Mouse (Mus musculus) left cerebral cortex, postnatal 14 days (tissue): Measurements from ENCODE around the gene Zfp128. TPM values are rescaled to one million over a fixed set of nuclear protein-coding genes. Genes with fewer than 3 reads are reported as not detected.
A peak's percentile ranks its signal among the peaks of the same experiment; 100 is the strongest.
"Not testable (repeated sequence)": the region's sequence is repeated elsewhere in the genome, so short reads cannot be mapped to it uniquely, and the experiment has no call there.

Source experiments
- DNase-seq, 2 experiments: peaks; one replicate each; pipeline ENCODE4 v3.0.0; 2021 to 2022; ENCODE audit warnings: low spot score in 2 of 2, mixed read lengths in 1 of 2
- intact Hi-C: fragments of 180-260 bp; cut with DNase I; formaldehyde crosslinking; loops from one replicate; pipeline ENCODE4 v1.15.1; 2025
- long read RNA-seq, 2 experiments: library from polyadenylated mRNA; stranded (forward); transcript quantifications; one replicate each; pipeline ENCODE4 v2.0.0; 2021
- total RNA-seq, 2 experiments: library from RNA; stranded (reverse); gene quantifications; 2 replicates each; pipeline ENCODE4 v1.2.3; 2021

Gene Zfp128
- total RNA-seq = 1 to 10 TPM; 7.1 to 7.4 TPM
- long read RNA-seq, experiment 1, transcript Zfp128-202 (4 exons, 3,834 nt) = major isoform, 5 of 8 reads
- long read RNA-seq, experiment 1, partial matches to known transcripts = 0 of 8 reads
- long read RNA-seq, experiment 1, other reads (novel, unspliced or antisense) = 3 of 8 reads
- long read RNA-seq, experiment 2, transcript Zfp128-202 (4 exons, 3,834 nt) = major isoform, 5 of 6 reads
- long read RNA-seq, experiment 2, partial matches to known transcripts = 0 of 6 reads
- long read RNA-seq, experiment 2, other reads (novel, unspliced or antisense) = 1 of 6 reads

DNA sequence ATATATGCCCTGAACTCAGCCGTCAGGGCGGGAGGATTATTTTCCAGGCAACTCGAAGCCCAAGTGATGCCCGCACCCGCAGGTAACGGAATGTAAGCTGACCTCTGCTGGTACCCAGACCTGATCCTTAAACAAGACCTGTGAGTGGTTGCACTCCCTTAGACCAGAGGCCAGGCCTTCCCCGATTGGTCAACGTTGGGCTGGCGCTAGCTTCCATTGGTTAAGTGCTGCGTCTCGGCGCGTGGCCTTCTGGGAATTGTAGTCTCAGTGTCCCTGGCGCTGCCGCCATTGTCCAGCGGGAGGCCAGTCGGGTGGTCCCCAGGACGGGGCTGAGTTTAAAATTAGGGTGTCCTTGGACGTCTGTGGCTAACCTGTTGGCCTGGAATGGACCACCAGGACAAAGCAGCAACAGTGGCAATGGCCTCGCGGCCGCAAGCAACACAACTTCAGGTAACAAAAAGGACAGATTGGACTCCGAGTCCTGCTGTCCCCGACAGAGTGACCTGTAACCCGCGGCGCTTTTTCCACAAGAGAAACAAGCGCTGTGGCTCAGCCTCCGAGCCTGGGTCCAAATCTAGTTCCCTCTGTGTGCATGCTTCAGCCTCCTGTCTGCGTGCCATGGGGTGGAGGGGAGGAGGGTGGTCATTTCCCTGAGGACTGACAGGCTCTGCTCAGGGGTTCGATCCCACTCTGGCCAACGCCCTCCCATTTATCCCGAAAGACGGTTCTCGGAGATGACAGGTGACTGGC, at the start of gene Zfp128:
Gene Zfp128 (plus strand): TSS at position 267 of the 750 bp plus-strand sequence.
- intact Hi-C loops = no loop called here
- peak; percentile 95 to 97 for DNase-seq

DNA sequence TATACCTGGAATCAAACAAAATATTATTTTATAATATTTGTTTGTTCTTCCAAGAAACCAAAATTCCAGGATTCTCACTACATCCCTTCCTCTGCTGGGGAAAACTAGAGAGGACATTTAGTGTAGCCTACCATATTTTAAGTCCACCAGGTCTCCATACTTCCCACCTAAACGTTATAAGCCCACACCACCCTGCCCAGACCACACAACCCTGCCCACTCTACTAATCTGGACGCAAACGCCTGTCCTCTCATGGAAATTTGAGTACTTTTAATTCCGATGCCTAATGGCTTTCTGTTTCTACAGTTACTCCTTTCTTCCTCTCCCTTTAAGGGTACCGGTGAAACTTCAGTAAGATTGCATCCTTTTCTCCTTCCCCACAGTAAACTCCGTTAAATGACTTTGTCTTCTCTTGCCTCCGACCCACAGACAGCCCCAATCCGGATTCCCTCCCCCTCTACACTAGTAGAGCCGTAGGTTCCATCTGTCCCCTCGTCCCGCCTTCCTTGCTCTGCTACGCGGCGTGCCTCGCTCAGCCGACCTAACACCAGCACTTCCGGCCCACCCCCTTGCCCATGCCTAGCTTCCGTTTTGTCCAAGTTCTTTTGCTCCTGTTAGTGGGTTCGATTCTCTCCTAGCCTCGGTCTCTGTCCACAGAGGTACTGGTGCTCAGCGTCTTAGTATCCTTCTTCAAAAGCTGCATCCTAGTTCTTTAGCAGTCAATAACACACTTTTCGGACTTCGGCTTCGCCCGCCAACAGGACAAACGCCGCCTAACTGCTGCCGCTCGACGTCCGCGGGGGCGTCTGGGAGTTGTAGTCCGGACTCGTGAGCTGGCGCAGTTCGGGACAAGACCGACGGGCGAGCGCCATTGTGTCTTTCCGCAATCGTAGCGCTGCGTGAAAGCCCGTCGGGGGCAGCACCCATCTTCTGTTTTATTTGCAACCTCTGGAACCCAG, 46.5 kb upstream of the Zfp128 start, which contains the start of gene Zfp110:
Gene Zfp110 (plus strand): TSS at position 600 of the 959 bp plus-strand sequence.
- intact Hi-C loops = no loop called here
- DNase-seq = peak; percentile 80 to 84

DNA sequence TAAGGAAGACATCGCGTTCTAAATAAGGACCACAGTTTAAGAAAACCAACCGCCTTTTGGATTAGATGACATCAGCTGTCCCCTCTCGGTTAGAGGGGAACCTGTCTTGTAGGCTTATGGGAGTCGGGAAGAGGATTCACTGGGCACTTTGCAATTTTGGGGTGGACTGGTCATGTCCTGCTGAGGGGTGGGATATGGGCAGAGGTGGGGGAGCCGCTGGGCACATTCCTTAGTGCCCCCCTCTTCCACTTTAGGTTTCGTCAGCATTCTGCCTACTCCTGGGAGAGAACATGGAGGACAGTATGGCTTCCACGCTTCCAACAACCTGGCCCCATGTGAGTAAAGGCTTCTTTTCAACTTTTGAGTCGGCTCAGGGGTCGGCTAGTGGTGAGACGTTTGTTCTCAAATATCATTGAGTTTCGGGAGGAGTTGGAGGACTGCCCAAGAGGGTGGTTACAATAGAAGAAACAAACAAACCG, 45.7 kb upstream of the Zfp128 start:
- DNase-seq = peak; percentile 8 to 10
- intact Hi-C loops = no loop called here

- no peak for DNase-seq
- intact Hi-C loops = no loop called here
Measured at GRCm38 (mm10) chr7:12835779-12836178, 45.2 kb upstream of the Zfp128 start.

- no peak for DNase-seq
- intact Hi-C loops = no loop called here
Measured at GRCm38 (mm10) chr7:12874301-12874700, 6.7 kb upstream of the Zfp128 start.

GRCm38 (mm10) chr7:12880036-12880435, 941 bp upstream of the Zfp128 start:
- intact Hi-C loops = no loop called here
- no peak for DNase-seq

DNA sequence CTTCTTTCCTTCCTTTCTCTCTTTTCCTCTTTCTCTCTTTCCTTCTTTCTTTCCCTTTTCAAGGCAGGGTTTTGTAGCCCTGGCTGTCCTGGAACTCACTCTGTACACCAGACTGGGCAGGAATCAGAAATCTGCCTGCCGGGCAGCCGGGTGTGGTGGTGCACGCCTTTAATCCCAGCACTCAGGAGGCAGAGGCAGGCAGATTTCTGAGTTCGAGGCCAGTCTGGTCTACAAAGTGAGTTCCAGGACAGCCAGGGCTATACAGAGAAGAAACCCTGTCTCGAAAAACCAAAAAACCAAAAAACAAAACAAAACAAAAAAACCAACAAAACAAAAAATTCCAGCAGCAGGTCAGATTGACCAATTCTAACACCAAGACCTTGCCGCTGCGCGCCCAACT, 480 bp upstream of the Zfp128 start:
- intact Hi-C loops, DNase-seq: not testable (repeated sequence)

DNA sequence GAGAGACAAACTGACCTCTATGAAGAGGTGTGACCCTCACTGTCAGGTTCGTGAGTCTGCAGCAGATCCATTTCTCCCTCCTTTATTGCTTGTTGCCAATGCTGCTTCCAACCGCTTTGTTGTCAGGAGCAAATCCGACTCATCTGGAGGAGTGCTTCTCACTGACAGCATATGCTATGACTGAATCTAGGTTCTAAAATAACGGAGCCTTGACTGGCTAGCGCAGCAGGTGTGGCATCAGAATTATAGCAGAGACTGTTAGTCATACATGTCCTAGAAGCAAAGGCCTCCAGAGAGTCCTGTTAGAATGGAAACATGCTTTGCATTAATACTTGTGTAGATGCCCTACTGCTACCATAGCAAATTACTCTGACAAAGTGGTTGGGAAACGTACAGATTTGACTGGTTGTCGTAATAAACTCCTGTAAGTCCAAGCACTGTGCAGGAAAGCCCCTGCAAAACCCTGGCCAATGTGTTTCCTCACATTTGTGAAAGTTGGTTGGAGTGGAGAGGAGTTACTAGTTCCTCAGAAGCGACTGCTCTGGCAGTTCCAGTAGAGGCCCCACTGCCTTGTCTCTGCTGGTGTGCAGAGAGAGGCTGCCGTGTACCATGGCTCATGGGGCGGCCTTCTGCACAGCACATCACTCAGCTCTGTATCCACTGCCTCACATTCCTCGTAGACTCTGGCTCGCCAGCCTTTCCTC, 5.7 kb downstream of the Zfp128 start:
- DNase-seq = peak in 1 of 2 experiments; percentile 28
- intact Hi-C loops = no loop called here

DNA sequence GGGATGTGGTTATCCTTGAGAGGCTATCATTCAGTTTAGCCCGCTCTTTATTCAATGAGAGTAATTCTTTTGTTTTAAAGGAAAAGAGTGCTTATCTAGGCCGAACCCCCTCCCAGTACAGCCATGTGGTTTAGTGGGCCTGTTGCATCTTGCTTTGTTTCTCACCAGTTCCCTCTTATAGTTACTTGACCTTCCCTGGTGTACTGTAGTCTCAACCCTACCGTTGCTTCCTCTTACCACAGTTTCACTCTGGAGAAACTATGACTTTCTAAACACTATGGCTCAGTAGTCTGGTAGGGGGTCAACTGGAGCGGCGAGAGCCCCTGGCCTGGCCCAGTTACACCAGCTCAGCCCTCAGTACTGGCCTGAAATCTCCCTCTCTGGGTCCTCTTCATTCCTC, 6.6 kb downstream of the Zfp128 start:
- intact Hi-C loops = no loop called here
- DNase-seq = no peak

- DNase-seq = no peak
- intact Hi-C loops = no loop called here
Measured at GRCm38 (mm10) chr7:12890928-12891327, 10.0 kb downstream of the Zfp128 start.

- intact Hi-C loops = no loop called here
- no peak for DNase-seq
Measured at GRCm38 (mm10) chr7:12891334-12891733, 10.4 kb downstream of the Zfp128 start.

GRCm38 (mm10) chr7:12897655-12898410, 16.9 kb downstream of the Zfp128 start, which contains the start of gene Zscan22:
Gene Zscan22, plus strand, starts transcription at chr7:12897815.
- intact Hi-C loops = no loop called here
- DNase-seq = peak; percentile 95 to 97

DNA sequence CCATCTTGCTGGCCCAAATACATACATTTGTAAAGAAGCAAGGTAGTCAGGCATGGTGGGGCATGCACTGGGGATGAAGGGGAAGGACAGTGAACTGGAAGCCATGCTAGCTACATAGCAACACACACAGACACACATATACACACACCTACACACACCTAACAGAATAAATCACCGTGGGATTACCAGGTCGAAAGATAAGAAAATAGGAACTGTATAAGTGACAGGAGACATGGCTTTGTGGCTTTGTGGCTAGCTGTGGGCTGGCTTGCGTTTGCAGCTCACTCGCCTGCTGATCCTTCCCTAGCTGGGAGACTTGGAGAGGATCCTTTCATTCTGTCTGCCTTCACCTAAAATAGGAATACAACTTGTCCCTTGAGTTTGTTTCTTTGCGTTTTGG, 20.5 kb downstream of the Zfp128 start:
- intact Hi-C loops = no loop called here
- DNase-seq = no peak

DNA sequence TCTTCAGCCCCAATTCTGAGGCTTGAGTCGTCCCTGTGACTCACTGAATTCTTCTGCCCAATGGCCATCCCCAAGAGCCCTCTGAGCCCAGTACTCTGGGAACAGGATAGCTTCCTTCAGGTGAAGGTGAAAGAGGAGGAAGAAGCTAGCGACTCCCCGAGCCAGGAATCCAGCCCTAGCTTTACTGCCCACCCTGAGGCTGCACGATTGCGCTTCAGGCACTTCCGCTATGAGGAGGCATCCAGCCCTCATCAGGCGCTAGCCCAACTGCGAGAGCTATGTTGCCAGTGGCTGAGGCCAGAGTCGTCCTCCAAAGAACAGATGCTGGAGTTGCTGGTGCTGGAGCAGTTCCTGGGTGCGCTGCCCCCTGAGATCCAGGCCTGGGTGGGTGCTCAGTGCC, 22.6 kb downstream of the Zfp128 start:
- intact Hi-C loops = no loop called here
- DNase-seq = no peak

GRCm38 (mm10) chr7:12905146-12905545, 24.2 kb downstream of the Zfp128 start:
- no peak for DNase-seq
- intact Hi-C loops = no loop called here

DNA sequence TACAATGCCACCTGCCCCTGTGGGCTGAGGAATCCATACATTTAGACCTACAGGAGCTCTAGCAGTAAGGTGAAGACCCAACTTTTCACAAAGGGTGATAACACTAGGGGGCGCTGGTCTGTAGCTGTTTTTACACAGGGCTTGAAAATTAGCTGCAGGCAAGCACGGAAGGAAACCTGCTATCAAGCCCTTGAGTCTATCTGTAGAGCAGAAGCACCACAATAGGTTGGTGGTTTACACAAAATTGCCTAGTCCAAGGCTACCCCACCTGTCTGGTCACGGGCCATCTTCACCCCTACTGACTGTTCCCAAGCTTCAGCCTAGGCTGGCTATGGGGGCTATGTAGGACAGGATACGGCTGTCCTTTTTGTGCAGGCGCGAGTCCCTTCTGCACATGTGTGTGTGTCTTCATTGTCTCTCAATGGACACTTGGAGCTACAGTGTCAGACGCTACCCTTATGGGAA, 28.6 kb downstream of the Zfp128 start:
- intact Hi-C loops = no loop called here
- DNase-seq = peak; percentile 81 to 85

GRCm38 (mm10) chr7:12910181-12910668, 29.2 kb downstream of the Zfp128 start:
- intact Hi-C loops = loop anchor here (5.0 to 10.0 kb wide), 3 partner anchors 97 to 423 kb away; no protein-coding TSS in a partner anchor
- peak; percentile 53 to 61 for DNase-seq

DNA sequence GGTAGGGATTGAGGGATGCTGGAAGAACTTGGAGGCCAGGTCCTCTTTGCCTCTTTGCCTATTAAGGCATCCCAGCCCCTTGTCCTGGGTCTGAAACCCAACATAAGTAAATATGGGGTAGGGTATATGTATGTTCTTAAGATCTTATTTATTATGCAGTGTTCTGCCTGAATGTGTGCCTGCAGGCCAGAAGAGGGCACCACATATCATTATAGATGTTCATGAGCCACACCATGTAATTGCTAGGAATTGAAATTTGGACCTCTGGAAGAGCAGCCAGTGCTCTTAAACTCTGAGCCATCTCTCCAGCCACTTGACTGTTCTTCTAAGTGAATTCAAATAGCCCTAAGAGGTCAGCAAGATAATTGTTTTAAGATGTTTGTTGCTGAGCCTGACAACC, 32.6 kb downstream of the Zfp128 start:
- DNase-seq = no peak
- intact Hi-C loops = loop anchor here (5.0 to 10.0 kb wide), 3 partner anchors 94 to 426 kb away; no protein-coding TSS in a partner anchor
